Mouse (Mus musculus): Measurements from ENCODE around the gene Tmem161a.
"Not testable (repeated sequence)": the region's sequence is repeated elsewhere in the genome, so short reads cannot be mapped to it uniquely, and the experiment has no call there.

Tmem161a gene

GRCm38 (mm10) chr8:70211726-70212111 is 39.6 kb downstream of the Tmem161a start:
- peak in 1 of 2 experiments; percentile 57 for DNase-seq

GRCm38 (mm10) chr8:70212112-70213055 is 40.2 kb downstream of the Tmem161a start, which contains the start of gene Slc25a42:
Slc25a42 (minus strand) TSS chr8:70212305.
- peak; percentile 98 to 99 for DNase-seq

- no peak for DNase-seq
Observed at GRCm38 (mm10) chr8:70214411-70214810, 42.3 kb downstream of the Tmem161a start.

GRCm38 (mm10) chr8:70215092-70215491 is 42.9 kb downstream of the Tmem161a start:
- no peak for DNase-seq

- DNase-seq, result not testable (repeated sequence)
Observed at GRCm38 (mm10) chr8:70216161-70216560, 44.0 kb downstream of the Tmem161a start.

- DNase-seq, result peak; percentile 68 to 76
Observed at GRCm38 (mm10) chr8:70216566-70216965, 44.4 kb downstream of the Tmem161a start.

GRCm38 (mm10) chr8:70217441-70217840 is 45.3 kb downstream of the Tmem161a start:
- no peak for DNase-seq

GRCm38 (mm10) chr8:70219107-70219684 is 47.0 kb downstream of the Tmem161a start:
- no peak for DNase-seq

GRCm38 (mm10) chr8:70220236-70220840 is 48.2 kb downstream of the Tmem161a start:
- DNase-seq, result peak; percentile 56 to 65

GRCm38 (mm10) chr8:70220911-70221310 is 48.8 kb downstream of the Tmem161a start:
- DNase-seq, result no peak

GRCm38 (mm10) chr8:70222041-70222440 is 49.9 kb downstream of the Tmem161a start:
- no peak for DNase-seq

GRCm38 (mm10) chr8:70223341-70223740 is 51.2 kb downstream of the Tmem161a start:
- peak; percentile 46 for DNase-seq

GRCm38 (mm10) chr8:70227997-70228396 is 55.8 kb downstream of the Tmem161a start:
- no peak for DNase-seq

- no peak for DNase-seq
Observed at GRCm38 (mm10) chr8:70230837-70231236, 58.7 kb downstream of the Tmem161a start.

Measured in cerebellum, postnatal 36 days (tissue).